Mouse (Mus musculus) hindbrain, postnatal 0 days (tissue): ENCODE results near the gene Fgfr2. TPM values are rescaled to one million over a fixed set of nuclear protein-coding genes. Genes with fewer than 3 reads are reported as not detected.
A peak's percentile ranks its signal among the peaks of the same experiment; 100 is the strongest.

Source experiments
- ATAC-seq: fragments of 200-750 bp; cut with Nextera tagmentation; 2 replicates; pipeline ENCODE4 v1.8.0; 2017; ENCODE audit warnings: mild to moderate bottlenecking, moderate TSS enrichment, moderate library complexity
- DNase-seq: peaks from one replicate; pipeline ENCODE4 v3.0.0-alpha.2; 2015; ENCODE audit warnings: low spot score
- H3K27ac ChIP-seq: fragments of 300-500 bp; sonication (generic); 2 replicates; pipeline ENCODE4 v1.5.1; 2014; ENCODE audit warnings: mild to moderate bottlenecking
- H3K27me3 ChIP-seq: fragments of 300-500 bp; sonication (generic); 2 replicates; pipeline ENCODE4 v1.6.1; 2014; ENCODE audit warnings: low read length, mixed read lengths; ENCODE audit not compliant: insufficient read depth
- H3K36me3 ChIP-seq: fragments of 300-500 bp; sonication (generic); 2 replicates; pipeline ENCODE4 v1.6.1; 2014; ENCODE audit warnings: low read length, mixed read lengths; ENCODE audit not compliant: insufficient read depth
- H3K4me1 ChIP-seq: fragments of 300-500 bp; sonication (generic); 2 replicates; pipeline ENCODE4 v1.6.1; 2014; ENCODE audit warnings: antibody characterized with exemption, low read length, mixed read lengths; ENCODE audit not compliant: insufficient read depth
- H3K4me2 ChIP-seq: fragments of 300-500 bp; sonication (generic); 2 replicates; pipeline ENCODE4 v1.6.1; 2014; ENCODE audit warnings: low read depth, mild to moderate bottlenecking, low read length, moderate library complexity, mixed read lengths
- H3K4me3 ChIP-seq: fragments of 300-500 bp; sonication (generic); 2 replicates; pipeline ENCODE4 v1.5.1; 2014; ENCODE audit warnings: low read length
- H3K9ac ChIP-seq: fragments of 300-500 bp; sonication (generic); replicated peaks from 2 replicates; pipeline ENCODE4 v1.6.1; 2014; ENCODE audit warnings: mild to moderate bottlenecking, low read length, moderate library complexity, mixed read lengths
- H3K9me3 ChIP-seq: fragments of 300-500 bp; sonication (generic); 2 replicates; pipeline ENCODE4 v1.6.1; 2016; ENCODE audit warnings: low read length, mixed read lengths
- CTCF ChIP-seq: IDR thresholded peaks from 2 replicates; pipeline ENCODE4 v1.5.1; 2016; ENCODE audit warnings: antibody characterized with exemption, control low read depth, low read depth
- WGBS: fragments of 180-500 bp; shearing (Covaris S2); extraction: QIAGEN DNeasy Blood & Tissue Kit; methylation state at CpG from one replicate; pipeline ENCODE4 v1.1.7; 2014; 5-methylcytosine and 5-hydroxymethylcytosine counted together
- polyA plus RNA-seq: library from polyadenylated mRNA; unstranded; fragments of >200 nt; fragmentation: Nextera tagmentation; extraction: Ambion mirVana; gene quantifications from 2 replicates; pipeline ENCODE4 v1.2.1, GENCODE M21; 2015
- total RNA-seq: library from RNA; depleted of rRNA; stranded (reverse); fragments of >200 nt; gene quantifications from 2 replicates; pipeline ENCODE4 v1.2.3, GENCODE M21; 2014

Fgfr2 gene
- total and polyA plus RNA-seq, 2 experiments from 2014 or later = 17.3 to 49.0 TPM

DNA sequence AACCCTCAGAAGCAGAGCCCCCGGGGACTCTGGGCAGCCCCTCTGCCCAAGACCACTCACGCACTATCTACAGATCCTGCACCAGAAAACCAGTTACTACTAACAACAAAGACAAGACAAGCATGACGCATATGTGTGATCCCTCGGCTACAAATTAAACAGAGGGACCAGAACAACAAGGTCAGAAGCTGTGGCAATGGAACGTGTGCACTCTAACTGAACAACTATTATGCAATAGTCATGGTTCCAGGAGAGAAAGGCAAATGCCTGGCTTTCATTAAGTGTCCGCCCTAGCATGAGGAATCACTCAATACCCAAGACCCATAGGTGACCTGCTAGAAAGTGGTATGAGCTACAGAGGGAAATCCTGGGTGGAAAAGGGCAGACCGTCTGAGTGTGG is 346.0 kb downstream of the Fgfr2 start:
- Histone ChIP-seq H3K36me3 (peaks cover 9% of the 10 kb centered on the region; the same call in 1 of the 2 replicates), H3K4me1 (peaks cover 18% of the 10 kb centered on the region), H3K27me3 (no peaks in the 10 kb centered on the region), H3K4me2 (no peak overlapping the region), H3K9ac (no peak overlapping the region), H3K4me3 (no peak overlapping the region), H3K9me3 (no peaks in the 10 kb centered on the region), H3K27ac (peak overlapping the region; percentile 1; the same call in 1 of the 2 replicates)
- 87% methylated on average over 7 of the region's 7 CpGs for WGBS
- no peak for DNase-seq
- no peak for TF ChIP-seq CTCF
- no peak for ATAC-seq

- Histone ChIP-seq H3K36me3 (peaks cover 9% of the 10 kb centered on the region; the same call in 1 of the 2 replicates), H3K4me3 (no peak overlapping the region), H3K27me3 (no peaks in the 10 kb centered on the region), H3K4me2 (no peak overlapping the region), H3K4me1 (peaks cover 17% of the 10 kb centered on the region), H3K9ac (no peak overlapping the region), H3K9me3 (no peaks in the 10 kb centered on the region), H3K27ac (peak overlapping the region; percentile 1; the same call in 1 of the 2 replicates)
- no peak for TF ChIP-seq CTCF
- no peak for ATAC-seq
- WGBS = 77% methylated on average over 7 of the region's 7 CpGs
- peak; percentile 23 for DNase-seq
These were observed 346.6 kb downstream of the Fgfr2 start for GRCm38 (mm10) chr7:132776338-132777111.

DNA sequence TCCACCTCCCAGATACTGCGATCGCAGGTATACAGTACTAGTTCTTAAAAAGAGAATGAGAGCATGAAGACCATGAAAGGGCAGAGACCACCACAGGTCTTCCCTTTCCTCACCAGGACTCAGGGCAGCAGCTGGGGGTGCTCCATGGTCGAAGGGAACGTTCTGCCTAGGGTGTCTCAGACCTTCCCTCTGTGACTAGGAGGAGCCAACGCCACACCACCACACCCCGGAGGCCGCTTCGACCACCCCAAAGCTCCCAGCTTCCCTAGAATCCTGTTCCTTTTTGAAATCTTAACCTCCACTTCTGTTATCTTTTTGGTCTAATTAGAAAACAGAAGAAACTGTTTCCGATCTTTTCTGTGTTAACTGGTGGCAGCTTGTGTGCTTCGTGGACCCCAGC is 347.2 kb downstream of the Fgfr2 start:
- no peak for TF ChIP-seq CTCF

DNA sequence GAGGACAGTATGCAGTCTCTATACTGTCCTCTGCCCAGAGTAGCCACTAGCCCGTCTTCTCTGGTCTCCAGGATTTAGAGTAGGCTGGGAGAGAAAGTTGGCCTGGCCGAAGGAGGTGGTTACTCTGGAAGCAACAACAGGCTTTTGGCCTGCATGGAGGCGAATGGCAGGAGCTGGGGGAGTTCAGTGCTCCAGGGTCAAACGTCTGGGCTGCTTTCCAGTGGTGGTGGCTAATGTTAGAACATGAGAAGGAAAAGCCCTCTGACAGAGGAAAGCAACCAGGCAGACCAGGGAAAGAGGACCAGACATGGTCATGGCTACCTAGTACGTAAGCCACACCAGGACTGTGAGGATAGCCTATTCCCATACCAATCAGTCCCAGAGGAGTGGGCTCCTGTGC is 347.8 kb downstream of the Fgfr2 start:
- Histone ChIP-seq H3K9ac (no peak overlapping the region), H3K4me3 (no peak overlapping the region), H3K4me2 (no peak overlapping the region), H3K9me3 (no peaks in the 10 kb centered on the region), H3K27me3 (no peaks in the 10 kb centered on the region), H3K27ac (no peak overlapping the region), H3K36me3 (peaks cover 9% of the 10 kb centered on the region), H3K4me1 (peaks cover 6% of the 10 kb centered on the region)
- ATAC-seq (no peak), DNase-seq (no peak)
- WGBS = 75% methylated on average over 5 of the region's 5 CpGs
- no peak for TF ChIP-seq CTCF

More for the DNA sequence above, 347.2 kb downstream of the Fgfr2 start:
- H3K4me2 ChIP-seq = no peak overlapping the region
- peaks cover 9% of the 10 kb centered on the region for H3K36me3 ChIP-seq
- H3K27me3 ChIP-seq = no peaks in the 10 kb centered on the region
- H3K4me1 ChIP-seq = peaks cover 11% of the 10 kb centered on the region
- ATAC-seq (no peak), DNase-seq (no peak)
- no peak overlapping the region; the same call in 1 of the 2 replicates for H3K27ac ChIP-seq
- no peaks in the 10 kb centered on the region for H3K9me3 ChIP-seq
- no peak overlapping the region for H3K9ac ChIP-seq
- H3K4me3 ChIP-seq = no peak overlapping the region
- 92% methylated on average over 10 of the region's 10 CpGs for WGBS

DNA sequence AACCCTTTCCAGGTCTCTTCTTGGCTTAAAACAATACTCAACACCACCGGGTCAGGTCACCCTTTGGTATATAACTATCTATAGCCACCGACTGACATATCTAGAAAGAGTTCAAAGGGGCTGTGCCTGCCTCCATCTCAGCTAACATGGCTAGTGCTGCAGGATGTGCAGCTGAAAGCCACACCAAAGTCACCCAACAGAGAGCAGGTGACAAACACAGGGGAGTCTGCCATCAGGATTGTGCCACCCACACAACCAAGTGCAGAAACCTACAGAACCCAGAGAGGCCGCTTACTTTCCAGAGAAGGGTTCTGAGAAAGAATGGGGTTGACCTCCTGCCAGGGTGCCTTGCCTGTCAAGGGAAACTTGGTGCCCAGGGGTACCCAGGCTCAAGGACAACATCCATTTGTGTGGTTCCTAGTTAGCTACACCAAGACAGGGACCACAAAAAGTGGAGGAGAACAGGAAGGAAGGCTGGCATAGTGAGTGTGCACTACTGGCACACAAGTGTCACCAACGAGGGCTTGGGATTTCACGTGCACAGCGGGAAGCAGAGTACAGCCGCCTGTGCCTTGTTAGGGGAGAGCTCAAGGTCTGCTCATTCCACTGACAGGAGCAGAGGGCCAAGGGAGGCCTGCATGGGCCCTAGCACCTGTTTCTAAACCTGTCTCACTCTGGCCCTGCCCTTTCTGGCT is 350.0 kb downstream of the Fgfr2 start:
- Histone ChIP-seq H3K9ac (no peak overlapping the region), H3K4me1 (no peaks in the 10 kb centered on the region), H3K27me3 (no peaks in the 10 kb centered on the region), H3K4me2 (no peak overlapping the region), H3K4me3 (no peak overlapping the region), H3K36me3 (peaks cover 8% of the 10 kb centered on the region), H3K27ac (no peak overlapping the region), H3K9me3 (no peaks in the 10 kb centered on the region)
- ATAC-seq (no peak), DNase-seq (no peak)
- WGBS = 84% methylated on average over 7 of the region's 7 CpGs
- TF ChIP-seq CTCF = no peak

DNA sequence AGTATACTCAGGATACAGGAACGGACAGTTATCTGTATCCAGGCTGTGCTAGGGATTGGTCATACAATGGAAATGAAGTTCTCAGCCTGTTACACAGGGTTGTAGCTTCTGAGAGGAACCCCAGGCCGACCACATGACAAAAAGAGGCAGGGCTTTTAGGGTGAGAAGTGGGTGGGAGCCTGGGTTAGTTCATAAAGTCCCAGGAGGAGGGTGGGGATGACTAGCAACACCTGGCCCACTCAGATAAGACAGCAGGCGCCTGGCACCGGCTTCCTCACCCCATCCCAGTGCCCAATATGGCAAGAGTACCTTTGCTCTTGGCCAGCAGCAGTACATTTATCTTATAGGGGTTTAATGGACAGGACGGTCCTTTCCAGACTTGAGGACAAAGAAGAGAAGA is 350.7 kb downstream of the Fgfr2 start:
- ATAC-seq (no peak), DNase-seq (no peak)
- no peak overlapping the region for H3K9ac ChIP-seq
- WGBS = 90% methylated on average over 5 of the region's 5 CpGs
- no peaks in the 10 kb centered on the region for H3K27me3 ChIP-seq
- no peaks in the 10 kb centered on the region for H3K4me1 ChIP-seq
- H3K9me3 ChIP-seq = no peaks in the 10 kb centered on the region
- no peak overlapping the region for H3K4me3 ChIP-seq
- H3K27ac ChIP-seq = no peak overlapping the region
- peaks cover 1% of the 10 kb centered on the region for H3K36me3 ChIP-seq
- no peak overlapping the region for H3K4me2 ChIP-seq
- no peak for TF ChIP-seq CTCF
